Mouse (Mus musculus) neural tube, embryonic 11.5 days (tissue): ENCODE results near the gene Ptpn5. TPM values are rescaled to one million over a fixed set of nuclear protein-coding genes. Genes with fewer than 3 reads are reported as not detected.

ENCODE experiments used
- microRNA-seq: library from miRNA; unstranded; fragments of <30 nt; microRNA quantifications from one replicate; pipeline ENCODE4, GENCODE M21; 2016
- polyA plus RNA-seq: library from polyadenylated mRNA; unstranded; fragments of >200 nt; fragmentation: Nextera tagmentation; extraction: Ambion mirVana; gene quantifications from 2 replicates; pipeline ENCODE4 v1.2.1, GENCODE M21; 2014

The Ptpn5 gene
- polyA plus RNA-seq, 1 experiment from 2014 or later, result 30.0 TPM

Small RNA genes lying within 50 kb of the gene (microRNA-seq; reads per million reads assigned to microRNA genes)
- gene Mir7056, result not detected

Other genes starting within 250 kb of the Ptpn5 start
- gene Tsg101, start 213.7 kb downstream of the Ptpn5 start, polyA plus RNA-seq, result 338 and 352 TPM in 2 replicates
- gene Uevld, start 175.2 kb downstream of the Ptpn5 start, polyA plus RNA-seq, result 10.4 and 11.4 TPM in 2 replicates
- not detected in 2 replicates for gene Gm9999, start 150.1 kb downstream of the Ptpn5 start, polyA plus RNA-seq
- 14.1 and 14.3 TPM in 2 replicates for gene Spty2d1, start 125.3 kb downstream of the Ptpn5 start, polyA plus RNA-seq
- gene Tmem86a, start 83.1 kb downstream of the Ptpn5 start, polyA plus RNA-seq, result 8.2 and 9.7 TPM in 2 replicates
- not detected in 2 replicates for gene Mrgpra6, start 71.2 kb upstream of the Ptpn5 start, polyA plus RNA-seq
- not detected in 2 replicates for gene Mrgpra9, start 119.2 kb upstream of the Ptpn5 start, polyA plus RNA-seq
- gene Mrgpra1, start 220.6 kb upstream of the Ptpn5 start, polyA plus RNA-seq, result not detected in 2 replicates